Mouse (Mus musculus) heart, adult 8-10 months (tissue): ENCODE results near the gene Dexi. TPM values are rescaled to one million over a fixed set of nuclear protein-coding genes. Genes with fewer than 3 reads are reported as not detected.

ENCODE experiments used
- DNase-seq: peaks from one replicate; pipeline ENCODE4 v3.0.0; 2022; ENCODE audit warnings: low spot score
- total RNA-seq, 4 experiments: library from RNA; stranded (reverse); gene quantifications; 2 replicates each; pipeline ENCODE4 v1.2.4; 2022

Dexi gene
- 10 to 100 TPM; 36.4 to 38.7 (median 37.3) TPM for total RNA-seq

DNA sequence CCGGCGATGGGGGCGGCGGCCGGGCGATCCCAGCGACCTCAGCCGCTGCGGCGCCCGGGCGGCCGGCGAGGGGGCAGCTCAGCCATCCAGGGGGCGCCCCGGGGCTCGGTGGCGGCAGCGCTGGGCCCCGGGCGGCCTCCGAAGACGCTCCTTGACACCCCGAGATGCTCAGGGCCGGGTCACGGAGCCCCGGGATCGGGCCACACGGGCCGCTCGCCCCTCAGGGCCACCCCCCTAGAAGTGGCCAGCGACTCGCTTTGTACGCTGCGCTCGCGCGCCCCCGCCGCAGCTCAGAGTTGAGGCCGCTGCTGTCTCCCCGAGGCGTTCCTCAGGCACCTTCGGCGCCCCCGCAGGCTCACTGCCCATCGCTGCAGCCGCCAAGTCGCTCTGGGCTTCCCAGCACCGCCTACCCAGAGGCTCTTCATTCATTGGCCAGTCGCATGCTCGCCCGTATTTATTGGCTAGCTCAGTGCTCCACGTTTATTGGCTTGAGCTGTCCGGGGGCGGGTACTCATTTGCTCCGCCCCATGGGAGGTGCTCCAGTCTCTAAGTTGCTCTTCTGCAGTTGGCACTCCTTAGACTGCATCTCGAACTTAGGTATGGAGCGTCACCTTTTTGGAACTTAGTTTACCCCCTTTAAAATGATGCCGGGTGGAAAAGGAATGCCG is at the start of gene Dexi:
Dexi (minus strand) TSS at position 357 of the 668 bp plus-strand sequence.
- peak; percentile 96 for DNase-seq

DNA sequence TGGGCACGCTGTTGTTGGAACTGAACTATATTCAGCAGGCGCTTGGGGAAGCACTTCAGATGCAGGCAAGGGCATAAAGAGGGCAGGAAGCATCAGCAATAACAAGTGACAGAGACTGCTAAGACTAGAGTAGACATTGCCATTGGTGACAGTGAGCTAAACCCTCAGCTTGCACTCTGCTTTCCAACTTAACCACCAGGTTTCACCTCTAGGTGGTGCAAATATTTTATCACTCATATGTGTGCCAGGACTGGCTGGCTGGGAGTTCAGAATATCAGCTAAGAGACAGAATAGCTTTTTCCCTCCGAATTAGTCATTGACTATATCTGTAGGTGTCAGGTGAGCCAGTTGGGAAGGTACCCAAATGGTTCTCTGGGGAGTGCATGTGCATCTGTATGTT is 43.7 kb upstream of the Dexi start:
- no peak for DNase-seq

DNA sequence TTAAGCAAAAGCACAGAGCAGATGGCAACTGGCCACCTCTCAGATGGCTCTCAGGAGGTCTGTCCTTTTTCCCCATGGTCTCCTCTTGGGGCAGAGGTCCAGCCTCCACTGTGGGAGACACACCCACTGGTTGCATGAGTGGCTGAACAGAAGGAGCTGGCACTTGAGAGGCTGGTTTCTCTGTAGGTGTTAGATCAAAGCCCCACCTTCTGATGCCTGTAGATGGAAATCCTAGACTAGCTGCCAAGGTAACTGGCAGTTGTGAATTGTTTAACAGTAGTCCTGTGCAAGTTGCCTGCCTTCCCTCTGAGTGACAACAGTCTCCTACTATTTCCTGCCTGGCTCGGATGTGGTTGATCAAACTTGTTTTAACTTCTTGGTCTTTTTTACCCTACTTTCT is 42.3 kb upstream of the Dexi start:
- DNase-seq: no peak

DNA sequence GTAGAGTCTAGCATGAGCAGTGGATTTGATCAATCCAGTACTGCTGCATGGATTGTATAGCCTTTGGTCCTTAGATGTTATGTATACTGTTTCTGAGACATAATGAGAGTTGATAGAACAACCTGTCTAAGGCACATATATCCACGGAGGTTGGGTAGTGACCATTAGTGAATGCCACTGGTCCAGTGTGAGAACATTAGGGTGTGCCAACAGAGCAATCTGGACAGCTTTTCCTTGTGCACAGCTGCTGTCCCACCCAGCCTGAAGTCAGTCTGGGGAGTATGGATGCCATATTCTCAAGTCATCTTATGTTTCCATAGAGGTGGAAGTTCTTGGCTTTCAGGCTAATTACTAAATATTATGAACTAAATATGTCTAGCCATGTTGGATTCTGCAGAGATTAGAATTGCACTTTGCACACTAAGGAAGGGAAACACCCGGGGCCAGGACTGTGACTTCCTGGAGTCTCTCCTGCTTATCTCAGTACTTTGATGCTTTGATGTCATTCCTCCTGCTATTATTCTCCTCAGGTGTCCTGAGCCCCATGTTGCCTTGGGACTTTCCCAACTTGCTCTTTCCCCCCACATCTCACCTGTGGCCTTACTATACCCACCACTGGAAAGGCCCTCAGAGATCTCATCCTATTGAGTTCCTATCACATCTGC is 38.5 kb upstream of the Dexi start:
- DNase-seq: no peak

DNA sequence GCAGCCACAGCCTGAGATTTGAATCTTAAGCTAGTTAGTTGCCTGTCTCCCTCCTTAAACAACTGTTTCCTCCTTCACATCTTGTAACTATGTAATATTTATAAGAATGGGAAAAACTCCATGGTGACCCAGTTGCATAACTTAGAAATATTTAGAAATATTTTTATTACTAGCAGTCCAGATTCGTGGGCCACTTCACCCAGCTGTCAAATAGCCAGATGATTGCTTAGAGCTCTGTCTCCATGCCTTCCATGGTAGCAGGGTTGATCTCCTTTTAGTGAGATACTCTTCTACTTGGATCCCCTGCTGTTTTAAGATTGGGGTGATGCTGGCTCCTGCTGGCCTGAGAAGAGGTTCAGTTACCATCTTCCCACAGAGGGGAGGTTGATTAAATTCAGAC is 35.5 kb upstream of the Dexi start:
- DNase-seq: no peak

DNA sequence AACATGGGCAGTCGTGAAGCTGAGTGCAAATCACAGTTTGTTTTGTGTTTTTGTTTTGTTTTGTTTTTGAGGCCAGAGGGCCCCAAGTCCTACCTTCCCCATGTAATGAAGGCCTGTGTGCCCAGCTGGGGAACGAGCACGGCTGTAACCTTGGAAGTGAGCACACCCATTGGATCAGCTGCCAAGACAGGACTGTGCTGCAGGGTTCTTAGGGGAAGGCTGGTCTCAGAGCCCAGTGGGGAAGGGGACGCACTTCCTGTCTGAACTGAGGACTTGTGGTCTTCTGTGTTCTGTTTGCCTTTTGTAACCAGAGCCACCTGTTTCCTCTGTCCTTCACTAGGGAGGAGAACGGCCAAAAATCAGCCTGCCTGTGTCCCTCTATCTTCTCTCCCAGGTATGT is 34.7 kb upstream of the Dexi start:
- DNase-seq: no peak

DNA sequence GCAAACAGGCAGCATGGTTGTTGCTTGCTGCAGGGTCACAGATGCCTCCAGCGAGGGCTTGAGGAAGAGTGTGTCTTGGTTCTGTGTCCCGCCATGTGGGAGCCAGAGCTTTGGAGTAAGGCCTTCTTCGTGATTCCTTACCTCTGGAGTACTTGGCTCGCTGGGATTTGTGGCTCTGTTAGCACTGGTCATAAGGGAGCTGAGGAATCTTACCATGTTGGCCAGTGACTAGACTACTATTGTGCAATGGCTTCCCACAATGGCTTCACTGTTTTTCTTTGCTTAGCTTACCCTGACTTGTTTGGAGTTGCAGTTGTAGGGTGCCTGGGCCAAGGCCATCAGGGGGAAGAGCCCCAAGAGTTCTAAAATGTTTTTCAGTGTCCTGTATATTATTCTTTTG is 33.1 kb upstream of the Dexi start:
- no peak for DNase-seq

DNA sequence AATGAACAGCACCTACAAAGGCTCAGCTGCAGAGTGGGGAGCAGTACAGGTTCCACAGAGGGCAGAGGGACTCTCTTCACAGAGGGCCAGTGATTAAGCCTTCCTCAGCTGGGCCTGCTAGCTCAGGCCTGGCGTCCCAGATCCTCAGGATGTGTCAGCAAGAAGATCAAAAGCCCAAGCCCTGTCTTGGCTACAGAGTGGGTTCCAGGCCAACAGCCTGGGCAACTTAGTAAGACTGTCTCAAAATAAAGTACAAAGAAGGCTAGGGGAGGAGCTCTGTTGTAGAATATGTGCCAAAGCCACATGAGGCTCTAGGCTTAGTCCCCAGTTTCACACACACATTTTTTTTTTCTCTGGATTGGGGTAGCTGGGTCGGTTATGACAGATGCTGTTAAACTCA is 32.1 kb upstream of the Dexi start:
- DNase-seq: no peak

DNA sequence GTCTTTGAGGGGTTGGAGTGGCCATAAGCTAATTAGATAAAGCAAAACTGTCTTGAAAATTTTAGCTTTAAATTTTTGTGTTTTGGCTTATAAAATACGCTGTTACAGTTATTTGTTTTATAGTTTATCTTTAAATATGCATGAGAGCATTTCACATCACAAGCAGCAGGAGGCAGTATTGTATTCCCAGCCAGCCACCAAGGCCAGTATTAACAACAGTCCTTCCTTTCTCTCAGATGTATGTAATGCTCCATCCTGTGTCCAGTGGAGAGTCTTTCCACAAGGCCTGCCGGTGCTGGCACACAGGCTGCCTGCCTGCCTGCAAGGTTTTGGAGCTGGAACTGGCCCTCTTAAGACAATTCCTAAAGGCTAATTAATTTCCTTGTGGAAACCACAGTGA is 29.0 kb upstream of the Dexi start:
- DNase-seq: no peak

DNA sequence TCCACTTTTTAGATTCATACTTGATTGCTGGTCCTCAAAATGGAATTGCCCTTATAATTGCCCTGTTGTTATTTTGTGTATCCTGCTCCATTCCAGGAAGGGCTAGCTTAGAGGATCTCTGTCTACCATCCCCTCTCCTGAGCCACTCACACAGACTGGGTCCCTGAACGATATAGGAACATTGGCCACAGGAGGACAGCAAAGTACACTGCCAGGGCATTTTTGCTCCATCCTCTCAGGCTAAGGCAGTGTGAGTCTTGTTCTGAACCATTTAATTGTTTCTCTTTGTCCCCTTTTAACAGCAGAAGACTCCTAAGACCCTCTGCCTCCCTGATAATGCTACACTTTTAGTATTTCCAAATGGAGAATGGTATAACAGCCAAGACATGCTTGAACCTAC is 27.9 kb upstream of the Dexi start:
- peak; percentile 48 for DNase-seq

DNA sequence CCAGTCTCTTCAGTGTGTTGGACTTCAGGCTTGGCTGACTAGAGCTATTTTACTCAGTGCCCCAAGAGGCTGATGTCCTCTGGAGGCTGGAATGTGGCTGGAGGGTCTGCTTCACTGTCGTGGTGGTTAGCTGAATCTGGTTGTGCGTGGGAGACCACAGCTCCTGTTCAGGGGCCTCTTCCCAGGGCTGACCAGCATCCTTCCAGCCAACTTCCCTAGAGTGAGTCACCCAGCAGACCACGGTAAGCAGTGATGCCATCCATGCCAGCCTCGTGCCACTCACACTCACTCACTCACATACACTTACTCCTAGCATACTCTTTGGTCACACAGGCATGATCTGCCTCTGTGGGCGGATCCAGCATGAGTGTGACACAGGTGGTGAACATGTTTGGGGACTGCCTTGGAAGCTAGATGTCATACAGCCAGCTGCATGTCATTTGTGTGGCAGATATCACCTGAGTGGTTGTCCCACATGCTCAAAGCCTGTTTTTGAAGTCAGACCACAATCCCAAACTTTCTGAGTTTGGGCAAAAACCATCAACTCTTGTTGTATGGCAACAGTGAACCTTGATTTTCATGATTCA is 27.0 kb upstream of the Dexi start:
- no peak for DNase-seq

DNA sequence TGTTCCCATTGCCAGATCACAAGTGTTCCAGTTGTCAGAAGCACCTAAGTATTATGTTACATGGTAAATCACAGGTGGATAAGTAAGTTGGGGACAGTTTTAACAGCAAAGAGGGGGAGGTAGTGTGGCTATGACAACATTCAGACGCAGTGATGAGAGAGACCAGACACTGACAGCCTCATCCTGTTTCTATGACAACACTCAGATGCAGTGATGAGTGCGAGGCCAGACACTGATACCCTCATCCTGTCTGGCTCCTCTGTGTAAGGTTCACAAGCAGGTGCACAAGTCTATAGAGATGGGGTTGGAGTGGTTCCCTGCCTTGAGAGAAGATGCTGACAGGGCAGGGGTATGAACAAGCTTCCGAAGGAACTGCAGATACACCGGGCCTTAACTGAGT is 24.3 kb upstream of the Dexi start:
- DNase-seq: no peak

DNA sequence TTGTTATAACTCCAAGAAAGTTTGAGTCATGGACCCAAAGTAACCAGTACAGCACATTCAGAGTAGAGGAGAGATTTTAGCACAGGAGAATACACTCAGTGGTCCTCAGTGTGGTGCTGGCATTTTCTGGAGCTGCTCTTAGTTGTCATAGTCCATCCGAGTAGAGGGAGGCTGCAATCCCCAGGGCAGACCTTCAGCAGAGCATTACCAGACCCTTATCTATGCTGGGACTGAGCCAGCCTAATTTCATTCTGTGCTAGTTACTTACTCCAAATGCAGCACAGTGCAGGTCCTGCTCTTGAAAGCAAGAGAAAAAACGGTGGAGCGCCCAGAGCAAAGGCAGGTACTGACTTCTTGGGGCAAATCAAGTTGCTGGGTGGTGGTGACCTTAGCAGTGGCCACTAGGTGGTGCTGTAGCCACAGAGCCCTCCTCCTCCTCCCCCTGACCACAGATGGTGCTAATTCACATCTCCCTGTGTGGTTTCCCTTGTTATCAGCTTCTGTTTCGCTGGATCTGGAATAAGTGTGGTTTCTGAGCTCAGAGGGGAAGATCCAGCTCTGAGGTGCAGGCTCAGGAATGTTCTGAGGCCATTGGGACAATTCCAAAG is 22.5 kb upstream of the Dexi start:
- DNase-seq: peak; percentile 64

DNA sequence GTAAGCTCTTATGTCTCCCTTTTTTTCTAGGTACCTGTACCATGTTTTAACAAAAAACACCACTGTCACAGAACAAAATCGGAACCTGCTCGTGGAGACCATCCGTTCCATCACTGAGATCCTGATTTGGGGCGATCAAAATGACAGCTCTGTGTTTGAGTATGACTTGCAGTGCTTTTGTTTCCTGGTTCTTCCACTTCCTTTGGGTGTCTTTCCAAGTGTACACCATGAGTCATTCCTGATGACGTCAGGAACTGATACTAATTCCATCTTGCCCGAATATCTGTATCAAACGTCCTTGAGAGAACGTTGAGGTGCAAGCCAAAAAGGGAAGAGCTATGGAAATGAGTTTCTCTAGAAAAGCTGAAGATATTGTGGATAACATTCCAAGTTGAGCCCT is 17.1 kb upstream of the Dexi start:
- peak; percentile 56 for DNase-seq

DNA sequence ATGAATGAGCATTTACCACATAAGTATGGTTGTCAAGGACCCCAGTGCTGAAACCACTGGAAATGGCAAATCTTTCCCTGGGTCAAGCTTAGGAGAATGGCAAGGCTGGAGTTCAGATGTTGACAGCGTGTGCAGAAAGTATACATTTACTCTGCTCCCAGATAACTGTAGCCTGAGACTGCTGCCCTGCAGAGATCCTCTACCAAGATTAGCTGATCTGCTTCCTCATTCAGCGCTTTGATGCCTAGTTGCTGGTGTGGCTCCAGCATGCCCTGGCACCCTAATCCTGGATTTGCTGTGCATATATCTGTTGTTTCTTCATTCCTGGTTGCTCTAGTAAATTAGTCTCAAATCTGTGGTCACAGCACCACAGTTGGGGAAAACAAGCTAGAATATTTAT is 11.0 kb upstream of the Dexi start:
- no peak for DNase-seq

DNA sequence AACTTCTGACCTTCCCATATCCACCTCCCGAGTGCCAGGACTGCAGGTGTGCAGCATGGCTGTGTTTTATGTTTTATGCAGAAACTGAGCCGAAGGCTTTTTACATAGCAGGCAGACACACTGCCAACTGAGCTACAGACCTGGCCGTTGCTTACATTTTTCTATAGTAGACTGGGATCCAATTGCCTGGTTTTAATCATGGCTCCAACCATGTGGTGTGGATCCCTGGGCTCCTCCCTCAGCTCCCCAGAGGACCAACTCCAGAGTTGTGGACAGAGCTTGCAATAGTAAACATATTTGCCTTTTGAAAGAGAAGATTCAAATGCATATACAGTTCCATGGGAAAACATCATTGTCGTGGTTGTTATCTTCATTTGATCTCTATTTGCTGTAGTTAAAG is 8.7 kb upstream of the Dexi start:
- no peak for DNase-seq

DNA sequence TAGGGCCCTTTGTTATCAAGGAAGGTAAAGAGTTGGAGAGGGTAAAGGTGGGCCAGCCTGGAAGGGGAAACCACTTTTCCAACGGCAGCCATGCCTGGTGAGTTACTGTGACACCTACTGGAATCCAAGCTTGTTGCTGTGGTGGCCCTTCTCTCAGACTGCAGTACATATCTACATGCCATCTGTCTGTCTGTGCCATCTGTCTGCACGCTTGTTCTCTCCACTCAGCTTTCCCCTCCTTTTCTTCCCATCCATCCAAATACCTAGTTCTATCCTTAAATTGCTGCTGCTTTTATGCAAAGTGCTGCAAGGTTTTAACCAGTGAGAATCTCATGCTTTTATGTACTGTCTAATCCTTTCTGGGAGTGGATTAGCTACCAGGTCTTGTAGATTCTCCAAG is 6.7 kb upstream of the Dexi start:
- no peak for DNase-seq

DNA sequence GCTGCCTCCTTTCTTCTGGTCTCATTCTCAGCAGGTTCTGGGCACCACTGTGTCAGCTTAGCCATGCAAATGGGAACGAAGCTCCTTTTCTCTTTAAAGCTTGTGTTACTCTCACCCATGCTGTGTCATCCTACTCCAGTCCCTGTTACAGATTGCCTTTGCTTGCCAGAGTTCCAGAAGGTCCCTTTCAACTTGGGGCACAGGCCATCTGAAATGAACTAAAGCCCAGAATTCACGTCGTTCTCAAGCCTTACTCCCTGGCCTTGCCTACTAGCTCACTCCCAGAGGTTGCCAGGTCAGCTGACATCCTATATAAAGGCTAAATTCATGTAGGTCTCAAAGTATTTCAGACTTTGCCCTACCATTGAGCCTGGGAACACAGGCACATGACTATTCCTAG is 6.1 kb upstream of the Dexi start:
- DNase-seq: no peak

DNA sequence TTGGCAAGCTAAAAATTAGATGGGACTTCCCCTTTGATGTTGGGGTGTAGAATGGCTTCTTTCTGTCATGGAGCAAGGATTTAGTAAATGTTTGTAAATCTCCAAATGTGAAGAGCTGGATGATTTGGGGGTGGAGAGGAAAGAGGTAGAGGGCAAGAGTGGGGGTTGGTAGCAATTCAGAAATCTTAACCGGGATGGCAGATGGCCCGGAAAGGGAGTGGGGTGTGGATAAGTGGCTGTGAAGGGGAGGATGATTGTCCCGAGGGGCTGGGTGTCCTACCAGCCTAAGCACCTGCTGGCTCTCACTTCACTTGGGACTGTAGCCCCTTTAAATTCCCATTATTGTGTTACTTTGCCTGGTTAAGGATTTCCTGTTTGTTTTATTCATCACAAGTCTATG is 4.0 kb upstream of the Dexi start:
- DNase-seq: no peak

DNA sequence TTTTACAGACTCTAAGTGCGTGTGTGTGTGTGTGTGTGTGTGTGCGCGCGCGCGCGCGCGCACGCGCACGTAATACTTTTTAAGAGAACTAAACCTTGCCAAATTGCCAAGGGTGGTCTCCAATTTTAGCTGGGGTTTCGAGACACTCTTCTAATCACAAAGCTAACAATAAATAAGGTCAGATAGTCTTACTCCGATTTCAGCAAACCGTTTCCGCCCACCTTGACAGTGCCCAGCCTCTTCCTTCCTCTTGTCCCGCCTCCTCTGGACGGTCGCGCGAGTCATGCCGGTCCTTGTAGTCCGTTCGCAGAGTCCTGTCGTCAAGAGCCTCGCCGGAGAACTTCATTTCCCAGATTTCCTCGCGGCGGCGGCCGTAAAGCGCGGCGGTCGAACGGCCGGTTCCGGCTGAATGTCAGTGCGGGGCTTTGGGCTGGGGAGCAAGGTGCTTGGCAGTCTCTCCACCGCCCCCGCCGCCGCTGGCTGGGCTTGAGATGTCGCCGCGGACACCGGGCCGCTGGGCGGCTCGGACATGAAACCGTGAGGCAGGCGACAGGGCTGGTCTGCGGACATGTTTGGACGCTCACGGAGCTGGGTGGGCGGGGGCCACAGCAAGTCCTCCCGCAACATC is 2.3 kb upstream of the Dexi start, which contains the start of gene Clec16a:
Clec16a (plus strand) TSS at position 345 of the 628 bp plus-strand sequence.
- DNase-seq: peak; percentile 96

DNA sequence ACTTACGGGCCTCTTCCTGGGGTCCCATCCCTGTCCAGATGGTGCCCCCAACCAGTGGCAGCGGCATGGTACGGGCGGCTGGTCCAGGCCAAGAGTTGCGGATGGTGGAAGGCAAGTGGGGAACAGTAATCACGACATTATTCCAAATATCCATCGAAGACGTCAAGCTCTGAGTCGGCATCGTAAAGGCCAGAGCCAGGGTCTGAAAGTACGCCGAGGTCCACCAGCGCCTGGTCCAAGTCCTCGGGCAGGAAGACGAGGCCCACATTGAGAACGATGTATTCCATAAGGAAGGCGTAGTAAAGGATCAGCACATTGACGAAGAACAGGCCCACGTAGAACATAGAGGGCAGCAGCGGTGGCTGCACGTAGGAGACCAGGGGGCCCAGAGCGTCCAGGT is 588 bp downstream of the Dexi start:
- no peak for DNase-seq

DNA sequence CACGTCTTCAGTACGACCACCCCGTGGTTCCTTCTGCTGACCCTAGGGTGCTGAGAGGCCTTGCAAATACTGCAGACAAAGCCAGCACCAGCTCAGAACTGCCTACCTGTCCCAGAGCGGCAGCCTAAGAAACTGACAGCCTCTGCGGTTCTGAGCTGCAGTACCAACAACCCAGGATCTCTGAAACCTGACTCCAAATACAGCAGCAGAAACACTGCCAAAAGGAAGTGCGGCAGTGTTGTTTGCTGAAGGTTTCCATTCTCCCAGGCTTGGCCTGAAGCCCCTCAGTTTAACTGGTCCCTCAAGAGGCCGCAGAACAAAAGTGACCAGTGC is 1.3 kb downstream of the Dexi start:
- DNase-seq: no peak
